Comparison of ENCODE assay signal across 26 mouse cellular contexts in genomic region chr13:97531181-97531580, GRCm38 (mm10).
DNase-seq lines count a peak whose midpoint lies in the region; ATAC-seq lines count a peak whose summit lies in the region.
"Had no signal": no experiment of that assay in that cellular context is flagged by ENCODE, and none has a peak within 500 bp of the region (broad histone marks: within the 10 kb centered on the region; RNA-seq: fewer than 3 reads in every experiment).

No protein-coding gene starts in this region.

- 96% methylated on average over 2 of the region's 2 CpGs for WGBS in hindbrain, embryonic 13.5 days
- 75% methylated on average over 2 of the region's 2 CpGs for WGBS in hindbrain, embryonic 11.5 days
- WGBS in kidney, embryonic 15.5 days: 87% methylated on average over 2 of the region's 2 CpGs
- WGBS in embryonic facial prominence, embryonic 10.5 days: 79% methylated on average over 2 of the region's 2 CpGs

- H3K27me3 ChIP-seq in hindbrain, embryonic 13.5 days: no peaks in the 10 kb centered on the region
- 0 out of 2 replicates have a peak, but pooled peaks cover 2% of the 10 kb centered on the region for H3K27me3 ChIP-seq in hindbrain, embryonic 11.5 days (ENCODE audit: control insufficient read depth, insufficient read depth, low read length)
- H3K27me3 ChIP-seq in kidney, embryonic 15.5 days: no peaks in the 10 kb centered on the region
- 0 out of 2 replicates have a peak, but pooled peaks cover 4% of the 10 kb centered on the region for H3K27me3 ChIP-seq in embryonic facial prominence, embryonic 10.5 days (replicated peaks; ENCODE audit: low read depth, poor library complexity, severe bottlenecking)
- H3K27me3 ChIP-seq: embryonic facial prominence, embryonic 13.5 days; forebrain, embryonic 12.5 days; heart, embryonic 13.5 days; liver, embryonic 15.5 days; lung, embryonic 15.5 days; neural tube, embryonic 12.5 days; stomach, embryonic 15.5 days had no signal

- H3K27ac ChIP-seq in hindbrain, embryonic 13.5 days: peak overlapping the region; percentile 14
- H3K27ac ChIP-seq in hindbrain, embryonic 11.5 days (ENCODE audit: low read depth, low read length): no peak overlapping the region
- no peak overlapping the region for H3K27ac ChIP-seq in kidney, embryonic 15.5 days
- H3K27ac ChIP-seq in embryonic facial prominence, embryonic 10.5 days (replicated peaks): peak overlapping the region; percentile 32; the same call in 1 of the 2 replicates
- H3K27ac ChIP-seq: embryonic facial prominence, embryonic 13.5 days; forebrain, embryonic 12.5 days; heart, embryonic 13.5 days; kidney, postnatal 0 days; liver, embryonic 15.5 days; lung, embryonic 15.5 days; midbrain, embryonic 10.5 days; neural tube, embryonic 12.5 days; stomach, embryonic 15.5 days had no signal

- no peak overlapping the region for H3K4me2 ChIP-seq in hindbrain, embryonic 13.5 days
- no peak overlapping the region for H3K4me2 ChIP-seq in hindbrain, embryonic 11.5 days (replicated peaks; ENCODE audit: low read depth, low read length)
- H3K4me2 ChIP-seq in kidney, embryonic 15.5 days: no peak overlapping the region
- H3K4me2 ChIP-seq: embryonic facial prominence, embryonic 13.5 days; forebrain, embryonic 12.5 days; heart, embryonic 13.5 days; liver, embryonic 15.5 days; lung, embryonic 15.5 days; neural tube, embryonic 12.5 days; stomach, embryonic 15.5 days had no signal

- no peak overlapping the region for H3K9ac ChIP-seq in hindbrain, embryonic 13.5 days
- no peak overlapping the region for H3K9ac ChIP-seq in hindbrain, embryonic 11.5 days (ENCODE audit: low read depth, low read length)
- no peak overlapping the region for H3K9ac ChIP-seq in kidney, embryonic 15.5 days
- H3K9ac ChIP-seq: embryonic facial prominence, embryonic 13.5 days; forebrain, embryonic 12.5 days; heart, embryonic 13.5 days; liver, embryonic 15.5 days; lung, embryonic 15.5 days; neural tube, embryonic 12.5 days; stomach, embryonic 15.5 days had no signal

- DNase-seq in hindbrain, embryonic 11.5 days (ENCODE audit: low spot score): no peak
- peak; percentile 11 to 44 for DNase-seq in kidney, postnatal 25 days
- DNase-seq in adipocyte (ENCODE audit: low spot score): peak; percentile 81
- no peak for DNase-seq in embryonic facial prominence, embryonic 10.5 days (ENCODE audit: low spot score)
- no peak for DNase-seq in testis, postnatal 10 days (ENCODE audit: low spot score)
- DNase-seq: cerebellum, adult 11-12 months; cerebellum, adult 9-11 months; embryo, embryonic 11 days; gastrocnemius, postnatal 10 days; layer of hippocampus, adult 9-11 months; liver; right cerebral cortex, postnatal 14 days; thymus, postnatal 14 days had no signal

- H3K4me1 ChIP-seq in hindbrain, embryonic 13.5 days (replicated peaks): peaks cover 13% of the 10 kb centered on the region
- H3K4me1 ChIP-seq in hindbrain, embryonic 11.5 days (replicated peaks; ENCODE audit: control insufficient read depth, insufficient read depth, low read length): no peaks in the 10 kb centered on the region
- H3K4me1 ChIP-seq in kidney, embryonic 15.5 days: peaks cover 16% of the 10 kb centered on the region
- peaks cover 11% of the 10 kb centered on the region for H3K4me1 ChIP-seq in embryonic facial prominence, embryonic 10.5 days
- H3K4me1 ChIP-seq: liver, embryonic 15.5 days had no signal

- H3K9me3 ChIP-seq in hindbrain, embryonic 13.5 days: 0 out of 2 replicates have a peak, but pooled peaks cover 4% of the 10 kb centered on the region
- H3K9me3 ChIP-seq in hindbrain, embryonic 11.5 days (ENCODE audit: control insufficient read depth, low read length): no peaks in the 10 kb centered on the region
- no peaks in the 10 kb centered on the region for H3K9me3 ChIP-seq in kidney, embryonic 15.5 days (replicated peaks)
- no peaks in the 10 kb centered on the region for H3K9me3 ChIP-seq in embryonic facial prominence, embryonic 10.5 days
- H3K9me3 ChIP-seq: embryonic facial prominence, embryonic 13.5 days; heart, embryonic 13.5 days; liver, embryonic 15.5 days; lung, embryonic 15.5 days; midbrain, embryonic 10.5 days; neural tube, embryonic 12.5 days; stomach, embryonic 15.5 days had no signal

- no peak for ATAC-seq in hindbrain, embryonic 13.5 days (ENCODE audit: low FRiP score)
- ATAC-seq in hindbrain, embryonic 11.5 days (ENCODE audit: low FRiP score): no peak
- no peak for ATAC-seq in kidney, embryonic 15.5 days (replicated peaks; ENCODE audit: low FRiP score)
- ATAC-seq: CD4-positive, CD25-positive, alpha-beta regulatory T cell, adult 4 months had no signal

- H3K36me3 ChIP-seq in hindbrain, embryonic 13.5 days: no peaks in the 10 kb centered on the region
- H3K36me3 ChIP-seq in hindbrain, embryonic 11.5 days (ENCODE audit: control insufficient read depth, insufficient read depth, low read length): no peaks in the 10 kb centered on the region
- no peaks in the 10 kb centered on the region for H3K36me3 ChIP-seq in kidney, embryonic 15.5 days
- no peaks in the 10 kb centered on the region for H3K36me3 ChIP-seq in embryonic facial prominence, embryonic 10.5 days (replicated peaks)
- H3K36me3 ChIP-seq: embryonic facial prominence, embryonic 13.5 days; forebrain, embryonic 12.5 days; heart, embryonic 13.5 days; liver, embryonic 15.5 days; lung, embryonic 15.5 days; midbrain, embryonic 10.5 days; neural tube, embryonic 12.5 days; stomach, embryonic 15.5 days had no signal

- H3K4me3 ChIP-seq in hindbrain, embryonic 13.5 days: no peak overlapping the region
- H3K4me3 ChIP-seq in hindbrain, embryonic 11.5 days (ENCODE audit: low read depth, low read length): no peak overlapping the region
- no peak overlapping the region for H3K4me3 ChIP-seq in kidney, embryonic 15.5 days (replicated peaks)
- H3K4me3 ChIP-seq in embryonic facial prominence, embryonic 10.5 days: no peak overlapping the region
- H3K4me3 ChIP-seq: embryonic facial prominence, embryonic 13.5 days; erythroblast, embryonic 14.5 days; forebrain, embryonic 12.5 days; heart, embryonic 13.5 days; liver, embryonic 15.5 days; lung, embryonic 15.5 days; midbrain, embryonic 10.5 days; neural tube, embryonic 12.5 days; stomach, embryonic 15.5 days had no signal

Comparison
In these comparisons a context has a peak if more than half of its experiments do, and no peak if none do; other contexts are left out.
1. H3K27ac ChIP-seq: peak in hindbrain, embryonic 13.5 days (single experiment) and embryonic facial prominence, embryonic 10.5 days (single experiment); none in hindbrain, embryonic 11.5 days (single experiment) and kidney, embryonic 15.5 days (single experiment).
2. DNase-seq: peak in kidney, postnatal 25 days (2 of 2) and adipocyte (single experiment); none in hindbrain, embryonic 11.5 days (single experiment), embryonic facial prominence, embryonic 10.5 days (single experiment) and testis, postnatal 10 days (single experiment).